Mouse (Mus musculus): ENCODE measurements around the gene Olfr554.
A peak's percentile ranks its signal among the peaks of the same experiment; 100 is the strongest.
"Not testable (repeated sequence)": the region's sequence is repeated elsewhere in the genome, so short reads cannot be mapped to it uniquely, and the experiment has no call there.

Gene Olfr554

DNA sequence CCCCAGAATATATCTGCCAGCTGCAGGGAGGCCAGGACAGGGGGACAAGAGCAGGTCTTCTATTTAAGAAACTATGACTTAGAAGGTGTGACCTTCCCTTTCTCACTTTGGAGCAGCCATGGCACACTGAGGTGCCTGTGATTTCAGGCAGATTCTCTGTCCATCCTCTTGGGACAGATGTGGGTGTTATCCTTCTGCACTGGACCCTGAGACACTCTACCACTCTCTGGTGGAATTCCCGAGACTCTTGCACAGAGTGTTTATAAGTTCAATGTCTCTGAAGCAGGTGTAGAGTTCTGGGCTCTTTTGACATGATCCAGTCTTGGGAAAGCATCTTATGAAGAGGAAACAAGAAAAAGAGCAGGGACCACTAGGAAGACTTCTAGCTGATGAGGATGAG, at the start of gene Olfr554:
Gene Olfr554, plus strand, starts transcription at position 301 of the 400 bp plus-strand sequence.
- no peak for DNase-seq (ENCODE audit: low spot score)

DNA sequence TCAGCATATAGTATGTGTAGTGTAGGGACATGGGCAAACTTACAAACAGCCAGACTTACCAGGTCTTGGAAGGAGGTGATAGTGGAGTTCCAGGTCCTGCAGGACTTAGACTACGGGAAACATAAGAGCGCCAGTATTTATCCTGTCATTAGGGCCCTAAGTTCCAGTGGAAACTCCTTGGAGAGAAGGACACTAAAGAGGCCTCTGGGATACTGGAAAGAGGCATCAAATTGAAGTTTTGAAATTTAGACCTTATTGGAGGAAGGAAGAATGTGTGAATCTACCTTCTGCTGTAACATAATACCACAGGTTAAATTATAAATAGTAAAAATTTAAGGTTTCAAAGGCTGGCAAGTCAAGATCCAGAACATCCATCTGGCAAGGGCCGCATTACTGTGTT, 46.4 kb upstream of the Olfr554 start, which contains the start of gene Olfr551:
Gene Olfr551, minus strand, starts transcription at position 101 of the 400 bp plus-strand sequence.
- no peak for DNase-seq (ENCODE audit: low spot score)

DNA sequence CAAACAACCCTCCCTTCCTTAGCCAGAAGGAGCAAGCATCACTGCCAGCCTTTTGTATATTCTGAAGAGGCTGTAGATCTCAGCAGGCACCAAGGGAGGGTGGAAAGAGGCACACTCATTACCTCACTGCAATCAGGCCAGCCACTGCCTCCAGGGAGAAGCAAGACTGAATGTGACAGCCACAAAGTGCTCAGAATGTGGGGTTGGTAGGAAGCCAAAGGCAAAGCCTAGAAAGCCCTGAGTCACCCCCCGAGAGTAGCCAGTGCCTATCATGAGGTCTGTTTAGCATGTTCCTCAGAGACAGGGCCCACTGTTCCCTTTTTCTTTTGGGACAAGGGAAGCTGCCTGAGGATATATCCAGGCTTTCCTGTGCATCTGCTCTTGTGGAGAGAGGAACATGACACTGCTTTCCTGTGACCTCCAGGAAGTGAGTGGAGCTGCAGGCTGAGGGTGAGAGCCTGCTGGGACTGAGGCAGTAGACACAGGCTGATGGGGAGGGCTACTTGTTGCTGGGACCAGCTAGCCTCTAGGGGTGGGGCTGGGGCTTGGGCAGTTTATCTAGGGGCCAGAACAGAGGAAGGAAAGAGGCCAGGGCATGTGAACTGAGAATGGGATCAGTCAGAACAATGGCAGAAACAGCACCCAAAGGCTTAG, 40.7 kb upstream of the Olfr554 start, which contains the start of gene Olfr552:
Gene Olfr552, plus strand, starts transcription at position 393 of the 654 bp plus-strand sequence.
- no peak for DNase-seq (ENCODE audit: low spot score)

DNA sequence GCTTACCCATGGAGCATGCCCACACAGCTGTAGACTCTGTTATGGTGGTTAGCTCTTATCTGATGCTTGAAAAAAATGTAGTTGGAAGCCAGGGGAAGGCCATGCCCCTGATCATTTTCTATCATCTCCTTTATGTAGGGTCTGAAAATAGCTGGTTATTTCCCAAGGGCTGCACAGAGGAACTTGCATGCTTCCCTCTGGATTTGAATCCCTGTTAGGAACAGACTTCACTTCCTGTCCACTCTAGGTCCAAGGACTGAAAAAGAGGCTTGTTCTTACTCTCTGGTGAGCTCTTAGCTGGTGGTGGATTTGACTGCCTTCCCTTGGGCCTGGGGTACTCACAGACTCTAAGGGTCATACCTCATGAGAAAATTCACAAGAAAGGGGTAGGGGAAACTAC, 20.1 kb upstream of the Olfr554 start, which contains the start of gene Olfr553:
Gene Olfr553, minus strand, starts transcription at position 101 of the 400 bp plus-strand sequence.
- DNase-seq (ENCODE audit: low spot score), result no peak

DNA sequence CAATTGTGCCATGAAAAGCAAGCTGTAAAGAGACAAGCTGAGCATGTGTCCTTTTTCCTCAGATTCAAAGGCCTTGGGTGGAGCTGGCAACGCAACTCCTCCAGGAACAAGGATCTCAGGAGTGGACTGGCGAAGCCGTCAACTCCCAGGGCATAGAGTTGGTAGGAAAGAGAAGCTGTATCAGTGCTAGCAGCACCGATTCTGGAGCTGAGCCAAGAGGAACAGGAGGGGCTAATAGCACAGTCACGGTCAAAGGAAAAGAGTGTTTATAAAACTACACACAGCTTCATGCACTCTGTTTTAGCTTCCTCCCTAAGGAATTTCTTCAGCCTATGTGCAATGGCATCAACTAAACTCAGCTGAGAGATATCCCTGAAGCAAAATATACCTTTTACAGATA, 18.6 kb upstream of the Olfr554 start:
- DNase-seq (ENCODE audit: low spot score), result no peak

DNA sequence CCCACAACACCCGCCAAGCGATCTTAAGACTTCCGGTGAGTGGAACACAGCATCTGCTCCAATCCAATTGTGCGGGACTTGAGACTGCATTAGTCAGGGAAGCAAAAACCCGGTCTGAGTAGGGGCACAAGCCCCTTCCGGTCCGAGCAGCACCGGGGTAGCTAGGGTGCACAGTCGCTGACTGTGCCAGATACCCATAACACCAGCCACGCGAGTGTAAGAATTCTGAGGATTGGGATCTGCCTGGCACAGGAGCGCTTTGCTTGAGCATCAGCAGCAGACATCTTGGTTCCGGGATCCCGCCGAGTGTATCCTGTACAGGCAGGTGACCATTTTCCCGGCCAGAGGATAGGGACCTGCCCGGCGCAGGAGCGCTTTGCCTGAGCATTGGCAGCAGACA, 17.9 kb upstream of the Olfr554 start:
- not testable (repeated sequence) for DNase-seq (ENCODE audit: low spot score)

DNA sequence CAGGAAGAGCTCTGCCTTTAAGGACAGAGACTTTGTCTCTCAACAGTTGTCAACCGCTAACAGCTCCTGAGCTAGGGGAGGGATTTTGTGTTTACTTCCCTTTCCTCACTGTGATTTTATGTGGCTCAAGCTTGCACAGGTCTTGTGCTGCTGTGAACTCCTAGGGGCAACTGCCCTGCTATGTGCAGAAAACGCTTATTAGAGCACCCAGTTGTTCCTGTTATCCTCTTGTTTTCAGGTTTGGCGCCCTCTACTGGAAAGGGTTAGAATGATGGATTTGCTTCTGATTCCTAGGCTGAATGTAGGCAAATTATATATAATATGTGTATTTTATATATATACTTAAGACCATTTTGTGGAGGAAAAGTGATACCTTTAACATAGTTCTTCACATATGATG, 1.6 kb upstream of the Olfr554 start:
- peak; percentile 18 for DNase-seq (ENCODE audit: low spot score)

DNA sequence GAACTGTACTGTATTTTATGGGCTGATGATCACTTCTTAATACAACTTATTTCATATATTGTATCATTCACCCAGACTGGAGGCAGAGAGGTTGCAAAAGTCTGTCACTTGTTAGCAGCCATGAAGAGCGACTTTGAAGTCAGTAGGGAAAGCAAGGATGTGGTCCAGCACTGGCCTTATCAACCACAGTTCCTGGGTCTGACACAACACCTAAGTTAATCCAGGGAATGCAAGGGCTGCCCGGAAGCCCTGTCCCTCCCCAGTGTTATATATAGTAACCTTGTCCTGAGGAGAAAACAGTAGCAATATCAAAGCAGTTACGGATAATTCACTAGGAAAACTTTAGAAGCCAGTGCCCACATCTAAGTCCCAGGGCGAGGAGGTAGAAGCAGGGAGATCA, 6.7 kb downstream of the Olfr554 start:
- DNase-seq (ENCODE audit: low spot score), result not testable (repeated sequence)

DNA sequence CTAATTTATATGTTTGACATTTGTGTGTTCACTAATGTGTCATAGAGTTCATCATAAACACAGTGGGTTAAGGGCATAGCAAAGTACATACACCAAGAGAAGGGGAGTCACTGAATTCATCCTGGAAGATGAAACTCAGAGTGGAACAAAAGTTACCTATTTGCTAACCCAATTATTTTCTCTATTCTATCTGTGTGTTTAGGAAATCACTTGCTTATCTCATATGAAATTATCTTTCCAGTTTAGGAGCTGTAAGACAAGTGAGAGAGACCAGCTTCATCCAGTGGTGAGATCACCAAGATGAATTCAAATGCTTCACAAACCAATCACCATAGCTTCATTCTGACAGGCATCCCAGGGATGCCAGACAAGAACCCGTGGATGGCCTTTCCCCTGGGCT, 20.3 kb downstream of the Olfr554 start, which contains the start of gene Olfr555:
Gene Olfr555, plus strand, starts transcription at position 301 of the 400 bp plus-strand sequence.
- DNase-seq (ENCODE audit: low spot score), result no peak

DNA sequence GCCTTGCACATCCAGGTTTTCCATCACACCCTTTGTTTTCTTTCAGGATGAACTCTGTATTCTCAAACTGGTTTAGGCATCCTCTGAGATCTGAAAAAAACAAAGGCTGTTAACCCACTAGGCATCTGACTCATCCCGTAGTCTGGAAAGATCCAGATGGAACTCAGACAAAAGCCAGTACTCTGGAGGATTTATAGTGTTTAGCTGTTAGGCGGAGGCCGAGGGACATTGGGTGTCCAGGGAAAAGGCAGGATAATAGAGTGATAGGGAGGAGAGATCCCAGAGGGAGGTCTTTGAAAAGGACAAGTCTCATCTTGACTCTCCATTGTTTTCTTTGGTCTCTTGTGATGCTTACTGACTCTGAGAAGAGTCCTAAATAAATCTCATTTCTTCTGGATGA, 26.4 kb downstream of the Olfr554 start, which contains the start of gene Olfr556:
Gene Olfr556, plus strand, starts transcription at position 301 of the 400 bp plus-strand sequence.
- no peak for DNase-seq (ENCODE audit: low spot score)

DNA sequence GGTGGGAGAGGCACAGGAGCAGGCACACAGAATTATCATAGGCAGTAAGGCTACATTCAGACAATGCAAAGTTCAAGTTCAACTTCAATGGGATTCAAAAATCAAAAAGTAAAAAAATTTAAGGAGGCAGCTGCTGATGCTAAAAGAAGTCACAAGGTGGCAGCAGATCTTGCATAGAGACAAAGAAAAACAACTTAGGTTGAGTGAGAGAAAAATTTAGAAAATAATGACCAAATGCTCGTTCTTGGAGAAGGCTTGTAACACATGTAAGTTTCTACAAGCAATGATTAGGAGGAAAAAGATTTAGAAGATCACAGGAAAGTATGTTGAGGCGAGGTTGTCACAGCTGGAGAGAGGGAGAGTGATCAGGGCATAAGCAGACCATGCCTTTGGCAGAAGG, 27.1 kb downstream of the Olfr554 start:
- DNase-seq (ENCODE audit: low spot score), result no peak

DNA sequence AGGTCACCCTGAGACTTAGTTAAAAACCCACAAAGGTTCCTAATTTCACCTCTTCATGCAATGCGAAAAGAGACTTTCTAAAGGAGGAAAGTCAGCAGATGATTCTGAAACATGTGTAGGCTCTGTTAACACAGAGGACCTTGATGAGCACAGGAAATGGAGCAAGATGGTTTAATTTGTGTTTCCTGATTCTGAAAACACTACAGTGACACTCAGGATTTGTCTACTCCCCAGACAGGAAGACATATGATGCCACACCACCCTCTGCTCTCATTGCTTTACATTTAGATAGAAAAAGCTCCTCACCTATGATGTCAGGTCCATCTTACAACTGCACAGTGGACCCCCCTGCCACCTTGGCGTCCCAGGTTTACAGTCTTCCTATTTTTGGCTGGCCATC, 38.0 kb downstream of the Olfr554 start:
- no peak for DNase-seq (ENCODE audit: low spot score)

DNA sequence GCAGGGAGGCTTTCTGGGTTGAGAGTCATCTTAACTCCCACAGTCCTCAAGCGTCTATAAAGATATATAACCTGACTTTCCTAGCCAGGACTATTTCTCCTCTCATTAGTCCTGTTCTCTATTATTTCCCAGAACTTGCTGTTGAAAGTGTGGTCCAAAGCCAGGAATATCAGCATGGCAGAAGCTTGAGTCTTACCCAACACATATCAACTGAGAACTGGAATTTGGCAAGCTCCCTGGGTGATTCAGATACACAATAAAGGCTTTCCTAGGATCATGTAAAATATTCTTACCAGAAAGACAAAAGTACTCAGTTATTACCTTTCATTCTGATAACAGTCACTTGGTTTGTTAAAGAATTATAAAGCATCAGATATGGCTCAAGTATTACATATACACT, 43.7 kb downstream of the Olfr554 start:
- no peak for DNase-seq (ENCODE audit: low spot score)

DNA sequence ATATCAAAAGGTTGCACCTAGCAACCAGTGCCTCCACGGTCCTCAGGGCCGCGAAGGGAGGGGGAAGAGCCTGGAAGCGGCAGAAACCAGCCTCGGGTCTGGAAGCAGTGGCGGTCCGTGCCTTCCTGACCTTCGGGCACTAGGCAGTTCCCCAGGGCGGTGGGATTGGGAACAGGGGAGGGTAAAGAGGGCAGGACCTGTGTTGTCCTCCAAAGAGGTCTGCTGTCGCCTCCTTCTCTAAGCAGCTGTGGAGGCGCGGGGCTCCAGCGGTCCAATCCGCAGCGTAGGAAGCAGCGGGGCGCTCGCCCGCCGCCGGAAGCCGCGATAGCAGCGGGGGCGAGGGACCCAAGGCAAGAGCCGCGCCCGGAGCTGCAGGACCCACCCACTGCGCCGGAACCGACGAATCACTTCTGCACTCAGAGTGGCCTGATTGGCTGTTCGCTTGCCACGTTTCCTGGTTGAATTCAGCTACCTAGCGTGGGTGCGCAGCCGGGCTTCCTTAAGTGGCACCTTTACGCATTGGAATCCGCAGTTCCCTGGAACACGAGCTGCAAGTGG, 48.8 kb downstream of the Olfr554 start, which contains the start of gene Trim68:
Gene Trim68, minus strand, starts transcription at position 384 of the 558 bp plus-strand sequence.
- peak; percentile 86 for DNase-seq (ENCODE audit: low spot score)
